Mouse (Mus musculus) liver, embryonic 14.5 days (tissue): ENCODE results near the gene Cnpy4. TPM values are rescaled to one million over a fixed set of nuclear protein-coding genes. Genes with fewer than 3 reads are reported as not detected.

ENCODE experiments used
- ATAC-seq: fragments of 200-750 bp; cut with Nextera tagmentation; 2 replicates; pipeline ENCODE4 v1.8.0; 2017; ENCODE audit warnings: moderate number of reproducible peaks, mild to moderate bottlenecking, moderate library complexity; ENCODE audit not compliant: insufficient read depth
- DNase-seq, 3 experiments: peaks; one replicate each; pipeline ENCODE4 v3.0.0-alpha.2; 2012 to 2013; ENCODE audit warnings: low read depth in 3 of 3, low spot score in 3 of 3
- H3K27ac ChIP-seq: fragments of 300-500 bp; sonication (generic); 2 replicates; pipeline ENCODE4 v1.5.1; 2014; ENCODE audit warnings: moderate library complexity, mild to moderate bottlenecking, control low read depth, inconsistent platforms
- H3K27me3 ChIP-seq: fragments of 300-500 bp; sonication (generic); 2 replicates; pipeline ENCODE4 v1.6.1; 2014; ENCODE audit warnings: mild to moderate bottlenecking, low read length, moderate library complexity; ENCODE audit not compliant: control insufficient read depth, insufficient read depth
- H3K36me3 ChIP-seq: fragments of 300-500 bp; sonication (generic); replicated peaks from 2 replicates; pipeline ENCODE4 v1.6.1; 2014; ENCODE audit warnings: low read depth; ENCODE audit not compliant: control insufficient read depth, insufficient read depth
- H3K4me1 ChIP-seq, 2 experiments: fragments of 200-500 bp in 1 of 2; fragments of 300-500 bp in 1 of 2; sonication (generic) in 1 of 2; replicated peaks; 2 replicates each; pipeline ENCODE4 v1.6.1; 2012 to 2014; ENCODE audit warnings: antibody characterized with exemption in 1 of 2, inconsistent platforms in 1 of 2, low read length in 1 of 2; ENCODE audit not compliant: control insufficient read depth in 2 of 2, insufficient read depth in 2 of 2
- H3K4me2 ChIP-seq: fragments of 300-500 bp; sonication (generic); 2 replicates; pipeline ENCODE4 v1.6.1; 2014; ENCODE audit warnings: low read depth, mild to moderate bottlenecking, control low read depth, moderate library complexity
- H3K4me3 ChIP-seq, 2 experiments: fragments of 200-500 bp in 1 of 2; fragments of 300-500 bp in 1 of 2; sonication (generic) in 1 of 2; 2 replicates each; pipeline ENCODE4 v1.5.1; 2012 to 2014; ENCODE audit warnings: low read depth in 2 of 2, low read length in 2 of 2, mild to moderate bottlenecking in 2 of 2, control low read depth in 1 of 2, inconsistent platforms in 1 of 2, moderate library complexity in 1 of 2; ENCODE audit not compliant: insufficient read depth in 1 of 2
- H3K9ac ChIP-seq: fragments of 300-500 bp; sonication (generic); replicated peaks from 2 replicates; pipeline ENCODE4 v1.6.1; 2014; ENCODE audit warnings: mild to moderate bottlenecking, control low read depth, moderate library complexity
- H3K9me3 ChIP-seq: fragments of 300-500 bp; sonication (generic); 2 replicates; pipeline ENCODE4 v1.6.1; 2016; ENCODE audit warnings: low read length, mixed read lengths; ENCODE audit not compliant: control insufficient read depth
- CTCF ChIP-seq: IDR thresholded peaks from 2 replicates; pipeline ENCODE4 v1.5.1; 2016; ENCODE audit warnings: antibody characterized with exemption, low read depth, control low read depth
- EP300 ChIP-seq: IDR thresholded peaks from 2 replicates; pipeline ENCODE4 v1.6.1; 2016; ENCODE audit warnings: antibody characterized with exemption, low read depth
- WGBS: fragments of 180-500 bp; shearing (Covaris S2); extraction: QIAGEN DNeasy Blood & Tissue Kit; methylation state at CpG from one replicate; pipeline ENCODE4 v1.1.7; 2014; ENCODE audit not compliant: insufficient replicate concordance; 5-methylcytosine and 5-hydroxymethylcytosine counted together
- polyA plus RNA-seq, 2 experiments: library from polyadenylated mRNA; depleted of rRNA in 1 of 2; stranded (reverse) in 1 of 2; unstranded in 1 of 2; fragments of >200 nt; fragmentation: Nextera tagmentation in 1 of 2; extraction: Ambion mirVana in 1 of 2; gene quantifications; 2 replicates each; pipeline versions ENCODE4 v1.2.1 to v1.2.3; 2012 to 2014

Gene Cnpy4
- polyA plus RNA-seq, 2 experiments = 9.5 to 12.6 TPM

DNA sequence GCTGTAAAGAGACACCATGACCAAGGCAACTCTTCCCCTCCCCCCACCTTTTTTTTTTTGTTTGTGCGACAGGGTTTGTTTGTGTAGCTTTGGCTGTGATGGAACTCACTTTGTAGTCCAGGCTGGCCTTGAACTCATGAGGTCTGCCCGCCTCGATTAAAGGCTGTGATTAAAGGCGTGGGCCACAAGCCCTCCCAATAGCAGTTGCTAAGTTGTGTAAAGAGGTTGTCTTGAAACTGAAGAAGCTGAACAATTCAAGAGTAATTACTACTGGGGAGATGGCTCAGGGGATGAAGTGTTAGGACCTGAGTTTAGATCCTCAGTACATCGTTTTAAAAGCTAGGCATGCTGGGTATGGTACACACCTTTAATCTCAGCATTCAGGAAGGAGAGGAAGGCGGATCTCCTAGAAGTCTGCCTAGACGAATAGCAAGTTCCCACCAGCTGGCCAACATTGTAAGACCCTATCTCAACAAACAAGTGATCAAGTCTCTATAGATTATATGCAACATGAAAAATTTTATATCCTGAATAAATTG is 27.0 kb upstream of the Cnpy4 start:
- 51% methylated on average over 7 of the region's 7 CpGs for WGBS
- Histone ChIP-seq H3K27ac (no peak overlapping the region), H3K9ac (peak overlapping the region; percentile 72; the same call in 1 of the 2 replicates), H3K4me1 (peaks cover 14 to 17% of the 10 kb centered on the region in 2 experiments), H3K36me3 (peaks cover 28% of the 10 kb centered on the region), H3K4me3 (peak overlapping the region in 1 of 2 experiments; percentile 77; a peak in 2 of 4 replicates), H3K4me2 (peak overlapping the region; percentile 83), H3K9me3 (no peaks in the 10 kb centered on the region), H3K27me3 (no peaks in the 10 kb centered on the region)
- no peak for TF ChIP-seq CTCF
- no peak for TF ChIP-seq EP300
- DNase-seq = no peak
- no peak for ATAC-seq

DNA sequence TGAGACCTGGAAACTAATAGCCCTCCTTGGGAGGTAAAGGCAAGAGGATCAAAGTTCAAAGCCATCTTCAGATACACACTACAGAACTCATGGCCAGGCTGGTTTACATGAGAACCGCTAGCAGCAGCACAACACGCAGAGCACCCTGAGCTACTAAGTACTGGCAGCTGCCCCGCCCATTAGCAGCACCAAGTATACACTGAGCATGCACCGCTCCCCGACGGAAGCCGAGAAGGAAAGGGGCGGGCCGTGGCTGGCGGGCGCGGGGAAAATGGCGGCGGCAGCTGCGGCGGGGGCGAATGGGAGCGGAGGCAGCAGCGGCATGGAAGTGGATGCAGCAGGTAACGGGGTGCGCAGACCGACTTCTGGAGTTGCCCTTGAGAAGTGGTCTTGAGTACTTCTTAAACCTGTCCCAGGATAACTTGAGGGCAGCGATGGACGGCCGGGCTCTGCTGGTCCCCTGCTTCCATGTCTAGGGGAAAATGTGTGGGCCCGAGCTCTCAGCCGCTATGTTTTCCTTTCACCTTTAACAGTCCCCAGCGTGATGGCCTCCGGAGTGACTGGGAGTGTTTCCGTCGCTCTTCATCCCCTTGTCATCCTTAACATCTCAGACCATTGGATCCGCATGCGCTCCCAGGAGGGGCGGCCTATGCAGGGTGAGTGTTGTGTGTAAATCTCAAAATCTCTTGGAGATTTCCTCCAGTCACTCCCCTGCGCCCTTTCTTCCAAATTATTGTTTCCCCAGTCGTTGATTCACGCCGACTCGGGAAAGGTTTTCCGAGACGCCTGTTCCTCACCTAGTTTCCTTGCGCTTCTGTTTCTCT is 26.2 kb upstream of the Cnpy4 start, which contains the start of gene Cops6:
Gene Cops6, plus strand, starts transcription at position 230 of the 824 bp plus-strand sequence.
- DNase-seq = peak; percentile 83 to 85 (median 85)
- peaks cover 14 to 17% of the 10 kb centered on the region in 2 experiments for H3K4me1 ChIP-seq
- H3K4me2 ChIP-seq = peak within 1 kb of the TSS; percentile 83
- ATAC-seq = peak; percentile 94
- peak within 1 kb of the TSS; percentile 72 for H3K9ac ChIP-seq
- H3K4me3 ChIP-seq = peak within 1 kb of the TSS; percentile 77 to 98
- H3K9me3 ChIP-seq = no peaks in the 10 kb centered on the region
- under 1% methylated on average over 42 of the region's 42 CpGs for WGBS
- no peaks in the 10 kb centered on the region for H3K27me3 ChIP-seq
- peaks cover 36% of the 10 kb centered on the region for H3K36me3 ChIP-seq
- TF ChIP-seq EP300 = no peak
- TF ChIP-seq CTCF = no peak
- peak within 1 kb of the TSS; percentile 6 for H3K27ac ChIP-seq

- ATAC-seq = no peak
- Histone ChIP-seq H3K36me3 (peaks cover 56% of the 10 kb centered on the region), H3K27me3 (no peaks in the 10 kb centered on the region), H3K4me3 (no peak overlapping the region; a peak in 1 of 4 replicates), H3K27ac (no peak overlapping the region), H3K4me1 (peaks cover 14 to 17% of the 10 kb centered on the region in 2 experiments), H3K9ac (no peak overlapping the region), H3K9me3 (no peaks in the 10 kb centered on the region), H3K4me2 (no peak overlapping the region)
- 43% methylated on average over 6 of the region's 6 CpGs for WGBS
- DNase-seq = no peak
- TF ChIP-seq CTCF (no peak), EP300 (no peak)
Observed at GRCm38 (mm10) chr5:138163046-138163445, 24.2 kb upstream of the Cnpy4 start.

GRCm38 (mm10) chr5:138163610-138164009 is 23.7 kb upstream of the Cnpy4 start:
- 77% methylated on average over 10 of the region's 10 CpGs for WGBS
- Histone ChIP-seq H3K4me2 (no peak overlapping the region), H3K27me3 (no peaks in the 10 kb centered on the region), H3K4me3 (no peak overlapping the region), H3K9me3 (no peaks in the 10 kb centered on the region), H3K27ac (no peak overlapping the region), H3K9ac (no peak overlapping the region), H3K4me1 (peaks cover 14 to 17% of the 10 kb centered on the region in 2 experiments), H3K36me3 (peaks cover 61% of the 10 kb centered on the region)
- TF ChIP-seq EP300 (no peak), CTCF (no peak)
- DNase-seq (no peak), ATAC-seq (no peak)

DNA sequence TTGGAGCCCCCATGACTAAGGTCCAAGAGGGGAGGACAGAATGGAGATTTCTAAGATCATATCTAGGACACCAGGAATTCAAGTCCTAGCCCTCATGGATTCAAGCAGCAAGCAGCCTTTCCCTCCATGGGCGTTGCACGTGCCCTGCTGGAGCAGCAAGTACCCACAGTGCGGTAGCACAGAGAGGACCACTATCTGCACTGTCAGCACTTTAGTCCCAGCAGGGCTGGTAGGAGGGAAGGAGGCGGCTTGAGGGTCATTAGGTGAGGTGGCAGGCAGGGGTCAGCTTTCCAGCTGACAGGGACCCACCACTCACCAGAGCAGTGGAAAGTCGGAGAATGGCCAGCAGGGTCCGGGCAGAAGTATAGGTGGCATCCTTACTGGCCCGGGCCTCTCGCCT is 21.7 kb upstream of the Cnpy4 start:
- H3K9me3 ChIP-seq = no peaks in the 10 kb centered on the region
- no peak for TF ChIP-seq EP300
- no peak for TF ChIP-seq CTCF
- no peak overlapping the region for H3K4me2 ChIP-seq
- no peak overlapping the region for H3K27ac ChIP-seq
- WGBS = 86% methylated on average over 8 of the region's 8 CpGs
- no peak for DNase-seq
- ATAC-seq = no peak
- H3K36me3 ChIP-seq = peaks cover 78% of the 10 kb centered on the region
- no peaks in the 10 kb centered on the region for H3K27me3 ChIP-seq
- no peak overlapping the region for H3K4me3 ChIP-seq
- H3K4me1 ChIP-seq = peaks cover 16% of the 10 kb centered on the region in 2 experiments
- no peak overlapping the region for H3K9ac ChIP-seq
